In genomic region chr19:21866094-21866493, GRCm38 (mm10) we compare ENCODE assay signal across 25 mouse cellular contexts.
DNase-seq lines count a peak whose midpoint lies in the region; ATAC-seq and TF ChIP-seq lines count a peak whose summit lies in the region.
"Had no signal": no experiment of that assay in that cellular context is flagged by ENCODE, and none has a peak within 500 bp of the region (broad histone marks: within the 10 kb centered on the region; RNA-seq: fewer than 3 reads in every experiment).

No protein-coding gene starts in this region.

- no peaks in the 10 kb centered on the region for H3K9me3 ChIP-seq in heart, embryonic 10.5 days
- H3K9me3 ChIP-seq in heart, embryonic 11.5 days (replicated peaks; ENCODE audit: control insufficient read depth, low read length): no peaks in the 10 kb centered on the region
- H3K9me3 ChIP-seq in liver, embryonic 11.5 days (ENCODE audit: control insufficient read depth, low read length): no peaks in the 10 kb centered on the region
- no peaks in the 10 kb centered on the region for H3K9me3 ChIP-seq in liver, embryonic 12.5 days (replicated peaks)
- no peaks in the 10 kb centered on the region for H3K9me3 ChIP-seq in MEL (replicated peaks; ENCODE audit: insufficient read depth, low read length)
- H3K9me3 ChIP-seq: embryonic facial prominence, embryonic 10.5 days; embryonic facial prominence, embryonic 13.5 days; forebrain, embryonic 12.5 days; forebrain, embryonic 15.5 days; heart, embryonic 15.5 days; hindbrain, embryonic 12.5 days; hindbrain, embryonic 15.5 days had no signal

- no peak for TF ChIP-seq CTCF in MEL (IDR thresholded peaks at IDR 0.05 in 2 of 3, conservative IDR thresholded peaks at IDR 0.05 in 1 of 3; ENCODE audit: control insufficient read depth in 1 of 3, insufficient read depth in 1 of 3, low read depth in 2 of 3, low read length in 3 of 3, poor library complexity in 1 of 3, severe bottlenecking in 1 of 3)

- no peak for TF ChIP-seq POLR2A in MEL (IDR thresholded peaks at IDR 0.05; ENCODE audit: control insufficient read depth in 1 of 2, insufficient read depth in 1 of 2, low read depth in 1 of 2, low read length in 2 of 2, poor library complexity in 1 of 2)

- no peak overlapping the region for H3K9ac ChIP-seq in heart, embryonic 11.5 days (ENCODE audit: low read depth, low read length)
- H3K9ac ChIP-seq in liver, embryonic 11.5 days (ENCODE audit: low read depth, low read length): no peak overlapping the region
- H3K9ac ChIP-seq in liver, embryonic 12.5 days: no peak overlapping the region
- no peak overlapping the region; the same call in 1 of the 2 replicates for H3K9ac ChIP-seq in MEL (ENCODE audit: control insufficient read depth, low read depth, low read length, poor library complexity, severe bottlenecking)
- H3K9ac ChIP-seq: embryonic facial prominence, embryonic 13.5 days; forebrain, embryonic 12.5 days; forebrain, embryonic 15.5 days; heart, embryonic 15.5 days; hindbrain, embryonic 12.5 days; hindbrain, embryonic 15.5 days had no signal

- peak in 1 of 2 experiments; percentile 59; a peak in 3 of 4 replicates for TF ChIP-seq EP300 in MEL (IDR thresholded peaks at IDR 0.05; ENCODE audit: low read depth in 1 of 2, low read length in 2 of 2)

- ATAC-seq in heart, embryonic 11.5 days (replicated peaks; ENCODE audit: insufficient number of reproducible peaks, low FRiP score, low TSS enrichment): no peak
- ATAC-seq in liver, embryonic 11.5 days (replicated peaks; ENCODE audit: low FRiP score): no peak
- no peak for ATAC-seq in liver, embryonic 12.5 days
- ATAC-seq: forebrain, embryonic 15.5 days; intestine, postnatal 0 days had no signal

- H3K4me2 ChIP-seq in heart, embryonic 11.5 days: no peak overlapping the region
- no peak overlapping the region for H3K4me2 ChIP-seq in liver, embryonic 11.5 days
- H3K4me2 ChIP-seq in liver, embryonic 12.5 days: no peak overlapping the region
- H3K4me2 ChIP-seq: embryonic facial prominence, embryonic 13.5 days; forebrain, embryonic 12.5 days; forebrain, embryonic 15.5 days; heart, embryonic 15.5 days; hindbrain, embryonic 12.5 days; hindbrain, embryonic 15.5 days had no signal

- no peak overlapping the region for H3K4me3 ChIP-seq in heart, embryonic 10.5 days
- no peak overlapping the region for H3K4me3 ChIP-seq in heart, embryonic 11.5 days (ENCODE audit: low read depth, low read length)
- no peak overlapping the region for H3K4me3 ChIP-seq in liver, embryonic 11.5 days (ENCODE audit: low read depth, low read length)
- H3K4me3 ChIP-seq in liver, embryonic 12.5 days: no peak overlapping the region
- H3K4me3 ChIP-seq in MEL (ENCODE audit: control insufficient read depth in 1 of 2, insufficient read depth in 1 of 2, low read depth in 2 of 2, low read length in 2 of 2): peak overlapping the region in 1 of 2 experiments; percentile 3; a peak in 1 of 4 replicates
- H3K4me3 ChIP-seq: embryonic facial prominence, embryonic 10.5 days; embryonic facial prominence, embryonic 13.5 days; erythroblast, embryonic 14.5 days; forebrain, embryonic 12.5 days; forebrain, embryonic 15.5 days; heart, embryonic 15.5 days; hindbrain, embryonic 12.5 days; hindbrain, embryonic 15.5 days had no signal

- no peaks in the 10 kb centered on the region for H3K36me3 ChIP-seq in heart, embryonic 10.5 days
- no peaks in the 10 kb centered on the region for H3K36me3 ChIP-seq in heart, embryonic 11.5 days (ENCODE audit: control insufficient read depth, insufficient read depth, low read length)
- H3K36me3 ChIP-seq in liver, embryonic 11.5 days (ENCODE audit: control insufficient read depth, insufficient read depth, low read length): no peaks in the 10 kb centered on the region
- no peaks in the 10 kb centered on the region for H3K36me3 ChIP-seq in liver, embryonic 12.5 days
- peaks cover 0 to 32% of the 10 kb centered on the region in 2 experiments; a peak in 2 of 4 replicates for H3K36me3 ChIP-seq in MEL (ENCODE audit: control insufficient read depth in 1 of 2, insufficient read depth in 2 of 2, low read length in 2 of 2)
- H3K36me3 ChIP-seq: embryonic facial prominence, embryonic 13.5 days; forebrain, embryonic 15.5 days; hindbrain, embryonic 15.5 days had no signal

- H3K27me3 ChIP-seq in heart, embryonic 10.5 days (ENCODE audit: insufficient read depth, poor library complexity, severe bottlenecking): no peaks in the 10 kb centered on the region
- H3K27me3 ChIP-seq in heart, embryonic 11.5 days (ENCODE audit: control insufficient read depth, insufficient read depth, low read length): no peaks in the 10 kb centered on the region
- H3K27me3 ChIP-seq in liver, embryonic 11.5 days (replicated peaks; ENCODE audit: control insufficient read depth, insufficient read depth, low read length): no peaks in the 10 kb centered on the region
- no peaks in the 10 kb centered on the region for H3K27me3 ChIP-seq in liver, embryonic 12.5 days (replicated peaks)
- H3K27me3 ChIP-seq in MEL (ENCODE audit: control insufficient read depth in 1 of 2, insufficient read depth in 2 of 2, low read length in 2 of 2): no peaks in the 10 kb centered on the region
- H3K27me3 ChIP-seq: embryonic facial prominence, embryonic 13.5 days; forebrain, embryonic 12.5 days; forebrain, embryonic 15.5 days; heart, embryonic 15.5 days; hindbrain, embryonic 12.5 days; hindbrain, embryonic 15.5 days had no signal

- no peaks in the 10 kb centered on the region for H3K79me2 ChIP-seq in MEL (ENCODE audit: control insufficient read depth, insufficient read depth, low read length, poor library complexity)

- no peak for DNase-seq in heart, embryonic 10.5 days (ENCODE audit: low spot score)
- DNase-seq in liver, embryonic 11.5 days (ENCODE audit: low spot score): peak; percentile 4
- peak; percentile 75 for DNase-seq in MEL (ENCODE audit: low read depth, low spot score)
- no peak for DNase-seq in adrenal gland, postnatal 4 days (ENCODE audit: low spot score in 2 of 2)
- DNase-seq: adrenal gland, adult 8-10 months; adrenal gland, postnatal 25 days; cerebellum, adult 11 months; cerebellum, adult 2 months; cerebellum, adult 9-11 months; cerebellum, postnatal 25 days; embryo, embryonic 11 days; gastrocnemius, postnatal 25 days; heart, postnatal 10 days; kidney, adult 2 months had no signal

- peaks cover 20% of the 10 kb centered on the region; the same call in 1 of the 2 replicates for H3K4me1 ChIP-seq in heart, embryonic 10.5 days
- peaks cover 3% of the 10 kb centered on the region for H3K4me1 ChIP-seq in heart, embryonic 11.5 days (ENCODE audit: control insufficient read depth, insufficient read depth, low read length)
- H3K4me1 ChIP-seq in liver, embryonic 11.5 days (replicated peaks; ENCODE audit: control insufficient read depth, insufficient read depth, low read length): no peaks in the 10 kb centered on the region
- H3K4me1 ChIP-seq in liver, embryonic 12.5 days: peaks cover 10% of the 10 kb centered on the region; the same call in 1 of the 2 replicates
- H3K4me1 ChIP-seq in MEL (ENCODE audit: control insufficient read depth in 1 of 2, insufficient read depth in 2 of 2, low read length in 2 of 2): peaks cover 24 to 28% of the 10 kb centered on the region in 2 experiments
- H3K4me1 ChIP-seq: forebrain, embryonic 12.5 days; forebrain, embryonic 15.5 days; hindbrain, embryonic 12.5 days; hindbrain, embryonic 15.5 days had no signal

- no peak for TF ChIP-seq RAD21 in MEL (IDR thresholded peaks at IDR 0.05; ENCODE audit: low read depth, low read length)

- H3K27ac ChIP-seq in heart, embryonic 10.5 days: peak overlapping the region; percentile 3; the same call in 1 of the 2 replicates
- H3K27ac ChIP-seq in heart, embryonic 11.5 days (ENCODE audit: low read depth, low read length): no peak overlapping the region
- H3K27ac ChIP-seq in liver, embryonic 11.5 days (ENCODE audit: low read depth, low read length): no peak overlapping the region
- H3K27ac ChIP-seq in liver, embryonic 12.5 days: no peak overlapping the region
- H3K27ac ChIP-seq in MEL (ENCODE audit: control insufficient read depth, low read depth, low read length): peak overlapping the region; percentile 92
- H3K27ac ChIP-seq: embryonic facial prominence, embryonic 10.5 days; embryonic facial prominence, embryonic 13.5 days; forebrain, embryonic 12.5 days; forebrain, embryonic 15.5 days; hindbrain, embryonic 12.5 days; hindbrain, embryonic 15.5 days had no signal

TF ChIP-seq in MEL, 35 proteins besides CTCF, POLR2A, EP300 and RAD21:
- TF ChIP-seq ZC3H11A (IDR thresholded peaks at IDR 0.05; ENCODE audit: low read depth, low read length): no peak
- no peak for TF ChIP-seq SIN3A (IDR thresholded peaks at IDR 0.05; ENCODE audit: low read length)
- no peak for TF ChIP-seq ZKSCAN1 (IDR thresholded peaks at IDR 0.05; ENCODE audit: low read depth, low read length)
- TF ChIP-seq MXI1 (IDR thresholded peaks at IDR 0.05; ENCODE audit: low read depth, low read length): no peak
- no peak for TF ChIP-seq NELFE (IDR thresholded peaks at IDR 0.05; ENCODE audit: low read depth, low read length)
- no peak for TF ChIP-seq MYC (IDR thresholded peaks at IDR 0.05; ENCODE audit: low read depth, low read length)
- TF ChIP-seq UBTF (IDR thresholded peaks at IDR 0.05; ENCODE audit: borderline replicate concordance, insufficient read depth, low read depth, low read length): no peak
- TF ChIP-seq POLR2AphosphoS5 (IDR thresholded peaks at IDR 0.05; ENCODE audit: borderline replicate concordance, low read depth, low read length): no peak
- TF ChIP-seq MEF2A (IDR thresholded peaks at IDR 0.05; ENCODE audit: extremely low read depth, insufficient replicate concordance, low read depth, low read length, poor library complexity, severe bottlenecking): no peak
- TF ChIP-seq ZMIZ1 (IDR thresholded peaks at IDR 0.05; ENCODE audit: low read depth, low read length): no peak
- no peak for TF ChIP-seq GATA1 (IDR thresholded peaks at IDR 0.05; ENCODE audit: low read depth, low read length)
- TF ChIP-seq MYB (IDR thresholded peaks at IDR 0.05; ENCODE audit: low read depth, low read length): no peak
- TF ChIP-seq TCF12 (IDR thresholded peaks at IDR 0.05; ENCODE audit: low read depth, low read length): no peak
- TF ChIP-seq GABPA (IDR thresholded peaks at IDR 0.05; ENCODE audit: low read depth, low read length): no peak
- TF ChIP-seq E2F4 (IDR thresholded peaks at IDR 0.05; ENCODE audit: borderline replicate concordance, low read depth, low read length): no peak
- TF ChIP-seq JUND (IDR thresholded peaks at IDR 0.05; ENCODE audit: low read depth, low read length): no peak
- TF ChIP-seq HCFC1 (IDR thresholded peaks at IDR 0.05; ENCODE audit: low read depth, low read length): no peak
- TF ChIP-seq TBP (IDR thresholded peaks at IDR 0.05; ENCODE audit: low read depth, low read length): no peak
- no peak for TF ChIP-seq POLR2AphosphoS2 (IDR thresholded peaks at IDR 0.05; ENCODE audit: low read length)
TF ChIP-seq in MEL: peak in this region for 0.

Comparison
In these comparisons a context has a peak if more than half of its experiments do, and no peak if none do; other contexts are left out.
1. H3K27ac ChIP-seq: peak in heart, embryonic 10.5 days (single experiment) and MEL (single experiment); none in heart, embryonic 11.5 days (single experiment), liver, embryonic 11.5 days (single experiment) and liver, embryonic 12.5 days (single experiment).
2. DNase-seq: peak in liver, embryonic 11.5 days (single experiment) and MEL (single experiment); none in heart, embryonic 10.5 days (single experiment) and adrenal gland, postnatal 4 days (0 of 2).